ENCODE assay signal across 8 mouse cellular contexts in genomic region chr11:115563406-115563805, GRCm38 (mm10). TPM values are rescaled to one million over a fixed set of nuclear protein-coding genes. Genes with fewer than 3 reads are reported as not detected.
A peak's percentile ranks its signal among the peaks of the same experiment; 100 is the strongest.
DNase-seq lines count a peak whose midpoint lies in the region; ATAC-seq and TF ChIP-seq lines count a peak whose summit lies in the region.

No protein-coding gene starts in this region.

- no peaks in the 10 kb centered on the region for H3K9me3 ChIP-seq in forebrain, embryonic 14.5 days (replicated peaks; ENCODE audit: control insufficient read depth, low read length)
- H3K9me3 ChIP-seq in liver, embryonic 15.5 days (replicated peaks): no peaks in the 10 kb centered on the region

- peak; percentile 41 for TF ChIP-seq CTCF in layer of hippocampus, adult 2 months (conservative IDR thresholded peaks at IDR 0.05)

- peak overlapping the region; percentile 76 for H3K4me3 ChIP-seq in layer of hippocampus, adult 2 months
- H3K4me3 ChIP-seq in forebrain, embryonic 14.5 days (ENCODE audit: low read depth, low read length): peak overlapping the region; percentile 81
- H3K4me3 ChIP-seq in liver, embryonic 15.5 days (replicated peaks): peak overlapping the region; percentile 93

- peak overlapping the region; percentile 82 for H3K4me2 ChIP-seq in forebrain, embryonic 14.5 days (ENCODE audit: low read length)
- H3K4me2 ChIP-seq in liver, embryonic 15.5 days: peak overlapping the region; percentile 81

- H3K27ac ChIP-seq in layer of hippocampus, adult 2 months: peak overlapping the region; percentile 99
- 0 out of 2 replicates have a peak overlapping the region, but pooled peaks have one; percentile 80 for H3K27ac ChIP-seq in forebrain, embryonic 14.5 days (ENCODE audit: low read depth, low read length)
- H3K27ac ChIP-seq in liver, embryonic 15.5 days (replicated peaks): peak overlapping the region; percentile 88

- peaks cover 25% of the 10 kb centered on the region for H3K36me3 ChIP-seq in forebrain, embryonic 14.5 days (ENCODE audit: control insufficient read depth, insufficient read depth, low read length)
- peaks cover 28% of the 10 kb centered on the region for H3K36me3 ChIP-seq in liver, embryonic 15.5 days (replicated peaks)

- H3K9ac ChIP-seq in forebrain, embryonic 14.5 days (ENCODE audit: low read length): peak overlapping the region; percentile 77
- peak overlapping the region; percentile 82 for H3K9ac ChIP-seq in liver, embryonic 15.5 days

- no peaks in the 10 kb centered on the region for H3K27me3 ChIP-seq in forebrain, embryonic 14.5 days (replicated peaks; ENCODE audit: control insufficient read depth, insufficient read depth, low read length)
- H3K27me3 ChIP-seq in liver, embryonic 15.5 days: no peaks in the 10 kb centered on the region

- DNase-seq in layer of hippocampus, adult 2 months (ENCODE audit: low spot score in 2 of 2): no peak
- no peak for DNase-seq in layer of hippocampus, adult 9-11 months
- DNase-seq in R1 (ENCODE audit: low read depth, low spot score): peak; percentile 59
- no peak for DNase-seq in forebrain, embryonic 14.5 days (ENCODE audit: low spot score)
- DNase-seq in ovary, adult 18-20 months (ENCODE audit: low spot score): no peak
- DNase-seq in cerebellum, adult 11-12 months: no peak

- no peak for ATAC-seq in forebrain, embryonic 14.5 days
- peak; percentile 43; the same call in 1 of the 2 replicates for ATAC-seq in liver, embryonic 15.5 days (ENCODE audit: insufficient read depth)
- no peak for ATAC-seq in frontal cortex, adult (ENCODE audit: low TSS enrichment)

- H3K4me1 ChIP-seq in forebrain, embryonic 14.5 days (ENCODE audit: control insufficient read depth, insufficient read depth, low read length): peaks cover 7% of the 10 kb centered on the region; the same call in 1 of the 2 replicates
- H3K4me1 ChIP-seq in liver, embryonic 15.5 days (replicated peaks): peaks cover 43% of the 10 kb centered on the region

- 54% methylated on average over 4 of the region's 4 CpGs for WGBS in forebrain, embryonic 14.5 days
- 34% methylated on average over 4 of the region's 4 CpGs for WGBS in liver, embryonic 15.5 days (ENCODE audit: insufficient replicate concordance)

RNA-seq across cellular contexts. Expression of gene Nup85, which starts 0.8 kb away (rescaled TPM):
- 10 to 100 TPM; 48.7 to 49.3 TPM for total RNA-seq in layer of hippocampus, adult 2 months (2021)
- 117 and 122 TPM in 2 replicates for polyA plus RNA-seq in forebrain, embryonic 14.5 days (2014; fragmentation: Nextera tagmentation; extraction: Ambion mirVana)
- polyA plus RNA-seq in liver, embryonic 15.5 days (2015; fragmentation: Nextera tagmentation; extraction: Ambion mirVana): 111 and 114 TPM in 2 replicates

RNA-seq across cellular contexts. Expression of gene Sumo2, which starts 27.3 kb away (rescaled TPM):
- total RNA-seq in layer of hippocampus, adult 2 months (2021): 100 to 1,000 TPM; 318 to 328 TPM
- 1,356 and 1,420 TPM in 2 replicates for polyA plus RNA-seq in forebrain, embryonic 14.5 days (2014; fragmentation: Nextera tagmentation; extraction: Ambion mirVana)
- 301 and 355 TPM in 2 replicates for polyA plus RNA-seq in liver, embryonic 15.5 days (2015; fragmentation: Nextera tagmentation; extraction: Ambion mirVana)

RNA-seq across cellular contexts. Expression of gene Mrps7, which starts 40.3 kb away (rescaled TPM):
- 10 to 100 TPM; 50.4 to 50.8 TPM for total RNA-seq in layer of hippocampus, adult 2 months (2021)
- 72.1 and 81.5 TPM in 2 replicates for polyA plus RNA-seq in forebrain, embryonic 14.5 days (2014; fragmentation: Nextera tagmentation; extraction: Ambion mirVana)
- polyA plus RNA-seq in liver, embryonic 15.5 days (2015; fragmentation: Nextera tagmentation; extraction: Ambion mirVana): 49.5 and 51.3 TPM in 2 replicates

RNA-seq across cellular contexts. Expression of gene Gga3, which starts 40.4 kb away (rescaled TPM):
- 10 to 100 TPM; 67.9 to 91.9 TPM for total RNA-seq in layer of hippocampus, adult 2 months (2021)
- polyA plus RNA-seq in forebrain, embryonic 14.5 days (2014; fragmentation: Nextera tagmentation; extraction: Ambion mirVana): 18.1 and 22.7 TPM in 2 replicates
- 7.7 and 8.2 TPM in 2 replicates for polyA plus RNA-seq in liver, embryonic 15.5 days (2015; fragmentation: Nextera tagmentation; extraction: Ambion mirVana)

RNA-seq across cellular contexts. Expression of gene Jpt1, which starts 49.2 kb away (rescaled TPM):
- 100 to 1,000 TPM; 140 to 142 TPM for total RNA-seq in layer of hippocampus, adult 2 months (2021)
- polyA plus RNA-seq in forebrain, embryonic 14.5 days (2014; fragmentation: Nextera tagmentation; extraction: Ambion mirVana): 2,151 and 2,168 TPM in 2 replicates
- polyA plus RNA-seq in liver, embryonic 15.5 days (2015; fragmentation: Nextera tagmentation; extraction: Ambion mirVana): 233 and 234 TPM in 2 replicates
